Mouse (Mus musculus) neural tube, embryonic 11.5 days (tissue): ENCODE measurements around the gene Ryk. TPM values are rescaled to one million over a fixed set of nuclear protein-coding genes. Genes with fewer than 3 reads are reported as not detected.

Source experiments
- ATAC-seq: fragments of 200-750 bp; cut with Nextera tagmentation; 2 replicates; pipeline ENCODE4 v1.8.0; 2017; ENCODE audit warnings: moderate number of reproducible peaks, mild to moderate bottlenecking, moderate TSS enrichment, moderate library complexity; ENCODE audit not compliant: insufficient read depth, low FRiP score, low TSS enrichment
- DNase-seq: peaks from one replicate; pipeline ENCODE4 v3.0.0-alpha.2; 2015; ENCODE audit warnings: low spot score
- H3K27ac ChIP-seq: fragments of 300-500 bp; sonication (generic); 2 replicates; pipeline ENCODE4 v1.5.1; 2014; ENCODE audit warnings: low read depth, mild to moderate bottlenecking, low read length
- H3K27me3 ChIP-seq: fragments of 300-500 bp; sonication (generic); 2 replicates; pipeline ENCODE4 v1.6.1; 2014; ENCODE audit warnings: mild to moderate bottlenecking, low read length, mixed read lengths; ENCODE audit not compliant: control insufficient read depth, insufficient read depth
- H3K36me3 ChIP-seq: fragments of 300-500 bp; sonication (generic); 2 replicates; pipeline ENCODE4 v1.6.1; 2014; ENCODE audit warnings: mild to moderate bottlenecking, low read length, moderate library complexity, mixed read lengths; ENCODE audit not compliant: control insufficient read depth, insufficient read depth
- H3K4me1 ChIP-seq: fragments of 300-500 bp; sonication (generic); 2 replicates; pipeline ENCODE4 v1.6.1; 2014; ENCODE audit warnings: low read length, mixed read lengths; ENCODE audit not compliant: control insufficient read depth, insufficient read depth
- H3K4me2 ChIP-seq: fragments of 300-500 bp; sonication (generic); 2 replicates; pipeline ENCODE4 v1.6.1; 2014; ENCODE audit warnings: low read depth, mild to moderate bottlenecking, moderate library complexity
- H3K4me3 ChIP-seq: fragments of 300-500 bp; sonication (generic); 2 replicates; pipeline ENCODE4 v1.5.1; 2014; ENCODE audit warnings: low read depth, low read length
- H3K9ac ChIP-seq: fragments of 300-500 bp; sonication (generic); 2 replicates; pipeline ENCODE4 v1.6.1; 2014; ENCODE audit warnings: mild to moderate bottlenecking, low read length
- H3K9me3 ChIP-seq: fragments of 300-500 bp; sonication (generic); 2 replicates; pipeline ENCODE4 v1.6.1; 2016; ENCODE audit warnings: low read length; ENCODE audit not compliant: control insufficient read depth
- WGBS: fragments of 180-500 bp; shearing (Covaris S2); extraction: QIAGEN DNeasy Blood & Tissue Kit; methylation state at CpG from one replicate; pipeline ENCODE4 v1.1.7; 2014; 5-methylcytosine and 5-hydroxymethylcytosine counted together
- polyA plus RNA-seq: library from polyadenylated mRNA; unstranded; fragments of >200 nt; fragmentation: Nextera tagmentation; extraction: Ambion mirVana; gene quantifications from 2 replicates; pipeline ENCODE4 v1.2.1, GENCODE M21; 2014

Ryk gene
- polyA plus RNA-seq, 1 experiment from 2014 or later = 42.2 TPM

- Histone ChIP-seq H3K27ac (no peak overlapping the region), H3K27me3 (no peaks in the 10 kb centered on the region), H3K9ac (no peak overlapping the region), H3K4me3 (no peak overlapping the region), H3K36me3 (no peaks in the 10 kb centered on the region), H3K9me3 (no peaks in the 10 kb centered on the region), H3K4me1 (peaks cover 16% of the 10 kb centered on the region), H3K4me2 (no peak overlapping the region)
- WGBS = 88% methylated on average over 5 of the region's 5 CpGs
- DNase-seq (no peak), ATAC-seq (no peak)
Measured at GRCm38 (mm10) chr9:102846348-102846747, 11.6 kb downstream of the Ryk start.

GRCm38 (mm10) chr9:102852076-102853022 lies 17.6 kb downstream of the Ryk start:
- no peak for ATAC-seq
- no peak for DNase-seq
- Histone ChIP-seq H3K4me1 (peaks cover 3% of the 10 kb centered on the region; the same call in 1 of the 2 replicates), H3K4me3 (no peak overlapping the region), H3K4me2 (no peak overlapping the region), H3K9ac (no peak overlapping the region), H3K27me3 (no peaks in the 10 kb centered on the region), H3K36me3 (no peaks in the 10 kb centered on the region; the same call in 1 of the 2 replicates), H3K27ac (no peak overlapping the region), H3K9me3 (no peaks in the 10 kb centered on the region)
- 91% methylated on average over 13 of the region's 13 CpGs for WGBS

- no peak overlapping the region for H3K27ac ChIP-seq
- WGBS = 94% methylated on average over 2 of the region's 2 CpGs
- DNase-seq = no peak
- H3K36me3 ChIP-seq = peaks cover 3% of the 10 kb centered on the region
- no peak overlapping the region for H3K4me3 ChIP-seq
- H3K9me3 ChIP-seq = no peaks in the 10 kb centered on the region; the same call in 1 of the 2 replicates
- H3K4me2 ChIP-seq = no peak overlapping the region
- H3K4me1 ChIP-seq = no peaks in the 10 kb centered on the region
- H3K9ac ChIP-seq = no peak overlapping the region
- no peak for ATAC-seq
- H3K27me3 ChIP-seq = no peaks in the 10 kb centered on the region
Measured at GRCm38 (mm10) chr9:102857856-102858255, 23.1 kb downstream of the Ryk start.

GRCm38 (mm10) chr9:102858283-102858682 lies 23.6 kb downstream of the Ryk start:
- ATAC-seq = no peak
- no peak overlapping the region for H3K4me3 ChIP-seq
- no peak overlapping the region for H3K9ac ChIP-seq
- H3K9me3 ChIP-seq = no peaks in the 10 kb centered on the region; the same call in 1 of the 2 replicates
- 91% methylated on average over 5 of the region's 5 CpGs for WGBS
- no peak overlapping the region for H3K27ac ChIP-seq
- H3K27me3 ChIP-seq = no peaks in the 10 kb centered on the region
- H3K36me3 ChIP-seq = peaks cover 3% of the 10 kb centered on the region
- no peak overlapping the region for H3K4me2 ChIP-seq
- DNase-seq = no peak
- no peaks in the 10 kb centered on the region for H3K4me1 ChIP-seq

- Histone ChIP-seq H3K36me3 (peaks cover 3% of the 10 kb centered on the region), H3K9me3 (no peaks in the 10 kb centered on the region; the same call in 1 of the 2 replicates), H3K9ac (no peak overlapping the region), H3K27ac (no peak overlapping the region), H3K4me3 (no peak overlapping the region), H3K27me3 (no peaks in the 10 kb centered on the region), H3K4me1 (no peaks in the 10 kb centered on the region), H3K4me2 (no peak overlapping the region)
- no peak for ATAC-seq
- DNase-seq = no peak
- WGBS = 91% methylated on average over 5 of the region's 5 CpGs
Measured at GRCm38 (mm10) chr9:102859399-102859798, 24.7 kb downstream of the Ryk start.

- DNase-seq (no peak), ATAC-seq (no peak)
- no peaks in the 10 kb centered on the region; the same call in 1 of the 2 replicates for H3K9me3 ChIP-seq
- no peak overlapping the region for H3K27ac ChIP-seq
- H3K4me3 ChIP-seq = no peak overlapping the region
- H3K4me2 ChIP-seq = no peak overlapping the region
- H3K4me1 ChIP-seq = no peaks in the 10 kb centered on the region
- H3K9ac ChIP-seq = no peak overlapping the region
- peaks cover 3% of the 10 kb centered on the region for H3K36me3 ChIP-seq
- WGBS = 94% methylated on average over 10 of the region's 10 CpGs
- no peaks in the 10 kb centered on the region for H3K27me3 ChIP-seq
Measured at GRCm38 (mm10) chr9:102859963-102860362, 25.2 kb downstream of the Ryk start.

- Histone ChIP-seq H3K27ac (no peak overlapping the region), H3K4me2 (no peak overlapping the region), H3K36me3 (peaks cover 3% of the 10 kb centered on the region), H3K4me3 (no peak overlapping the region), H3K9ac (no peak overlapping the region), H3K27me3 (no peaks in the 10 kb centered on the region), H3K9me3 (no peaks in the 10 kb centered on the region; the same call in 1 of the 2 replicates), H3K4me1 (0 out of 2 replicates have a peak, but pooled peaks cover 3% of the 10 kb centered on the region)
- DNase-seq (no peak), ATAC-seq (no peak)
- 89% methylated on average over 7 of the region's 7 CpGs for WGBS
Measured at GRCm38 (mm10) chr9:102860802-102861469, 26.2 kb downstream of the Ryk start.

GRCm38 (mm10) chr9:102861789-102862188 lies 27.1 kb downstream of the Ryk start:
- H3K27ac ChIP-seq = no peak overlapping the region
- H3K36me3 ChIP-seq = peaks cover 3% of the 10 kb centered on the region
- no peak for ATAC-seq

More at GRCm38 (mm10) chr9:102861789-102862188, 27.1 kb downstream of the Ryk start:
- Histone ChIP-seq H3K9ac (no peak overlapping the region), H3K27me3 (no peaks in the 10 kb centered on the region), H3K9me3 (no peaks in the 10 kb centered on the region; the same call in 1 of the 2 replicates), H3K4me1 (0 out of 2 replicates have a peak, but pooled peaks cover 3% of the 10 kb centered on the region), H3K4me2 (no peak overlapping the region), H3K4me3 (no peak overlapping the region)
- WGBS = 81% methylated on average over 7 of the region's 7 CpGs
- no peak for DNase-seq
